Comparison of ENCODE assay signal across 11 mouse cellular contexts in genomic region chr10:30730791-30731190, GRCm38 (mm10).
"Had no signal": no experiment of that assay in that cellular context is flagged by ENCODE, and none has a peak within 500 bp of the region (broad histone marks: within the 10 kb centered on the region; RNA-seq: fewer than 3 reads in every experiment).

No protein-coding gene starts in this region.

- H3K4me1 ChIP-seq: limb, embryonic 15.5 days; lung, embryonic 15.5 days; neural tube, embryonic 13.5 days; stomach, embryonic 15.5 days had no signal

- H3K9me3 ChIP-seq: limb, embryonic 15.5 days; lung, embryonic 15.5 days; megakaryocyte, embryonic 14.5 days; midbrain, embryonic 12.5 days; neural tube, embryonic 13.5 days; stomach, embryonic 15.5 days had no signal

- H3K4me2 ChIP-seq: limb, embryonic 15.5 days; lung, embryonic 15.5 days; midbrain, embryonic 12.5 days; neural tube, embryonic 13.5 days; stomach, embryonic 15.5 days had no signal

- H3K27ac ChIP-seq: left cerebral cortex, adult 2 months; limb, embryonic 15.5 days; lung, embryonic 15.5 days; macrophage; midbrain, embryonic 12.5 days; neural tube, embryonic 13.5 days; stomach, embryonic 15.5 days had no signal

- H3K36me3 ChIP-seq: limb, embryonic 15.5 days; lung, embryonic 15.5 days; midbrain, embryonic 12.5 days; neural tube, embryonic 13.5 days; stomach, embryonic 15.5 days had no signal

- DNase-seq: kidney, adult 18-20 months; right cerebral cortex, postnatal 14 days had no signal

- ATAC-seq: midbrain, embryonic 16.5 days had no signal

- H3K4me3 ChIP-seq: left cerebral cortex, adult 2 months; limb, embryonic 15.5 days; lung, embryonic 15.5 days; megakaryocyte, embryonic 14.5 days; midbrain, embryonic 12.5 days; neural tube, embryonic 13.5 days; stomach, embryonic 15.5 days had no signal

- H3K27me3 ChIP-seq: limb, embryonic 15.5 days; lung, embryonic 15.5 days; megakaryocyte, embryonic 14.5 days; midbrain, embryonic 12.5 days; neural tube, embryonic 13.5 days; stomach, embryonic 15.5 days had no signal

- H3K9ac ChIP-seq: limb, embryonic 15.5 days; lung, embryonic 15.5 days; midbrain, embryonic 12.5 days; neural tube, embryonic 13.5 days; stomach, embryonic 15.5 days had no signal
